Mouse (Mus musculus) embryonic facial prominence, embryonic 13.5 days (tissue): Measurements from ENCODE around the gene Arhgap10. TPM values are rescaled to one million over a fixed set of nuclear protein-coding genes. Genes with fewer than 3 reads are reported as not detected.

ENCODE experiments used
- ATAC-seq: fragments of 200-750 bp; cut with Nextera tagmentation; 2 replicates; pipeline ENCODE4 v1.8.0; 2017; ENCODE audit warnings: low read depth; ENCODE audit not compliant: insufficient number of reproducible peaks, insufficient read depth, low FRiP score, low TSS enrichment
- H3K27ac ChIP-seq: fragments of 300-500 bp; sonication (generic); 2 replicates; pipeline ENCODE4 v1.5.1; 2015; ENCODE audit warnings: moderate library complexity, mild to moderate bottlenecking, inconsistent platforms
- H3K27me3 ChIP-seq: fragments of 300-500 bp; sonication (generic); 2 replicates; pipeline ENCODE4 v1.6.1; 2015; ENCODE audit warnings: mild to moderate bottlenecking, inconsistent platforms
- H3K36me3 ChIP-seq: fragments of 300-500 bp; sonication (generic); 2 replicates; pipeline ENCODE4 v1.6.1; 2015; ENCODE audit warnings: mild to moderate bottlenecking, inconsistent platforms
- H3K4me1 ChIP-seq: fragments of 300-500 bp; sonication (generic); 2 replicates; pipeline ENCODE4 v1.6.1; 2015; ENCODE audit warnings: inconsistent platforms
- H3K4me2 ChIP-seq: fragments of 300-500 bp; sonication (generic); 2 replicates; pipeline ENCODE4 v1.6.1; 2015; ENCODE audit warnings: moderate library complexity, mild to moderate bottlenecking, inconsistent platforms
- H3K4me3 ChIP-seq: fragments of 300-500 bp; sonication (generic); 2 replicates; pipeline ENCODE4 v1.5.1; 2015; ENCODE audit warnings: mild to moderate bottlenecking, inconsistent platforms
- H3K9ac ChIP-seq: fragments of 300-500 bp; sonication (generic); 2 replicates; pipeline ENCODE4 v1.6.1; 2015; ENCODE audit warnings: mild to moderate bottlenecking, inconsistent platforms
- H3K9me3 ChIP-seq: fragments of 300-500 bp; sonication (generic); 2 replicates; pipeline ENCODE4 v1.6.1; 2016; ENCODE audit warnings: inconsistent platforms
- WGBS: fragments of 180-500 bp; shearing (Covaris S2); methylation state at CpG from one replicate; pipeline ENCODE4 v1.1.7; 2015; ENCODE audit warnings: mixed read lengths; 5-methylcytosine and 5-hydroxymethylcytosine counted together
- polyA plus RNA-seq: library from polyadenylated mRNA; unstranded; fragments of >200 nt; fragmentation: Nextera tagmentation; extraction: Ambion mirVana; gene quantifications from 2 replicates; pipeline ENCODE4 v1.2.1, GENCODE M21; 2015

The Arhgap10 gene
- polyA plus RNA-seq = 30.1 and 31.5 TPM in 2 replicates

GRCm38 (mm10) chr8:77517301-77518200 lies at the start of gene Arhgap10:
Gene Arhgap10 (minus strand): TSS chr8:77517953.
- Histone ChIP-seq H3K27ac (peak within 1 kb of the TSS; percentile 88), H3K36me3 (no peaks in the 10 kb centered on the region), H3K4me1 (peaks cover 50% of the 10 kb centered on the region), H3K4me3 (peak within 1 kb of the TSS; percentile 77), H3K4me2 (peak within 1 kb of the TSS; percentile 87), H3K9ac (peak within 1 kb of the TSS; percentile 87), H3K9me3 (no peaks in the 10 kb centered on the region), H3K27me3 (no peaks in the 10 kb centered on the region)
- peak; percentile 88 for ATAC-seq
- WGBS = under 1% methylated on average over 86 of the region's 95 CpGs

- H3K4me3 ChIP-seq = no peak overlapping the region
- 88% methylated on average over 3 of the region's 3 CpGs for WGBS
- no peak overlapping the region for H3K4me2 ChIP-seq
- ATAC-seq = no peak
- H3K9me3 ChIP-seq = no peaks in the 10 kb centered on the region
- no peak overlapping the region for H3K27ac ChIP-seq
- peaks cover 87% of the 10 kb centered on the region for H3K36me3 ChIP-seq
- H3K4me1 ChIP-seq = no peaks in the 10 kb centered on the region
- no peak overlapping the region for H3K9ac ChIP-seq
- H3K27me3 ChIP-seq = no peaks in the 10 kb centered on the region
Measured at GRCm38 (mm10) chr8:77561441-77561840, 43.7 kb upstream of the Arhgap10 start.

GRCm38 (mm10) chr8:77552491-77552890 lies 34.7 kb upstream of the Arhgap10 start:
- H3K36me3 ChIP-seq = peaks cover 55% of the 10 kb centered on the region
- H3K9ac ChIP-seq = no peak overlapping the region
- no peak overlapping the region for H3K4me2 ChIP-seq
- H3K9me3 ChIP-seq = 0 out of 2 replicates have a peak, but pooled peaks cover 6% of the 10 kb centered on the region
- no peak for ATAC-seq
- peaks cover 12% of the 10 kb centered on the region for H3K4me1 ChIP-seq
- H3K27me3 ChIP-seq = no peaks in the 10 kb centered on the region
- no peak overlapping the region for H3K4me3 ChIP-seq
- H3K27ac ChIP-seq = no peak overlapping the region
- 92% methylated on average over 3 of the region's 3 CpGs for WGBS

- peak overlapping the region; percentile 90; the same call in 1 of the 2 replicates for H3K27ac ChIP-seq
- H3K4me2 ChIP-seq = peak overlapping the region; percentile 67
- H3K4me1 ChIP-seq = peaks cover 12% of the 10 kb centered on the region
- 19% methylated on average over 7 of the region's 7 CpGs for WGBS
- H3K9me3 ChIP-seq = 0 out of 2 replicates have a peak, but pooled peaks cover 6% of the 10 kb centered on the region
- H3K36me3 ChIP-seq = peaks cover 32% of the 10 kb centered on the region
- H3K4me3 ChIP-seq = peak overlapping the region; percentile 83
- H3K9ac ChIP-seq = peak overlapping the region; percentile 94
- no peaks in the 10 kb centered on the region for H3K27me3 ChIP-seq
- ATAC-seq = no peak
Measured at GRCm38 (mm10) chr8:77549881-77550580, 32.3 kb upstream of the Arhgap10 start.

GRCm38 (mm10) chr8:77549121-77549706 lies 31.5 kb upstream of the Arhgap10 start, which contains the start of gene Prmt9:
Gene Prmt9 (plus strand): TSS chr8:77549397.
- H3K4me2 ChIP-seq = peak within 1 kb of the TSS; percentile 67
- peak within 1 kb of the TSS; percentile 90 for H3K27ac ChIP-seq
- H3K9me3 ChIP-seq = 0 out of 2 replicates have a peak, but pooled peaks cover 6% of the 10 kb centered on the region
- ATAC-seq = peak; percentile 93
- H3K4me3 ChIP-seq = peak within 1 kb of the TSS; percentile 83
- 3% methylated on average over 42 of the region's 42 CpGs for WGBS
- no peaks in the 10 kb centered on the region for H3K27me3 ChIP-seq
- H3K36me3 ChIP-seq = peaks cover 25% of the 10 kb centered on the region
- peak within 1 kb of the TSS; percentile 94 for H3K9ac ChIP-seq
- H3K4me1 ChIP-seq = peaks cover 12% of the 10 kb centered on the region

- Histone ChIP-seq H3K4me2 (no peak overlapping the region), H3K9me3 (no peaks in the 10 kb centered on the region), H3K27me3 (no peaks in the 10 kb centered on the region), H3K27ac (no peak overlapping the region), H3K9ac (no peak overlapping the region), H3K36me3 (no peaks in the 10 kb centered on the region), H3K4me3 (no peak overlapping the region), H3K4me1 (peaks cover 5% of the 10 kb centered on the region; the same call in 1 of the 2 replicates)
- ATAC-seq = no peak
- WGBS = 89% methylated on average over 4 of the region's 4 CpGs
Measured at GRCm38 (mm10) chr8:77545616-77546015, 27.9 kb upstream of the Arhgap10 start.

- H3K27me3 ChIP-seq = no peaks in the 10 kb centered on the region
- ATAC-seq = no peak
- H3K27ac ChIP-seq = no peak overlapping the region
- no peaks in the 10 kb centered on the region for H3K9me3 ChIP-seq
- 77% methylated on average over 3 of the region's 3 CpGs for WGBS
- no peak overlapping the region for H3K9ac ChIP-seq
- H3K4me1 ChIP-seq = 0 out of 2 replicates have a peak, but pooled peaks cover 4% of the 10 kb centered on the region
- no peak overlapping the region for H3K4me2 ChIP-seq
- no peak overlapping the region for H3K4me3 ChIP-seq
- no peaks in the 10 kb centered on the region for H3K36me3 ChIP-seq
Measured at GRCm38 (mm10) chr8:77544428-77544827, 26.7 kb upstream of the Arhgap10 start.

- no peak for ATAC-seq
Measured at GRCm38 (mm10) chr8:77543152-77543777, 25.5 kb upstream of the Arhgap10 start.

GRCm38 (mm10) chr8:77538256-77538655 lies 20.5 kb upstream of the Arhgap10 start:
- 88% methylated on average over 1 of the region's 1 CpGs for WGBS
- Histone ChIP-seq H3K9me3 (no peaks in the 10 kb centered on the region), H3K4me2 (no peak overlapping the region), H3K4me3 (no peak overlapping the region), H3K27ac (no peak overlapping the region), H3K9ac (no peak overlapping the region), H3K4me1 (no peaks in the 10 kb centered on the region), H3K36me3 (no peaks in the 10 kb centered on the region), H3K27me3 (no peaks in the 10 kb centered on the region)
- no peak for ATAC-seq

More at GRCm38 (mm10) chr8:77543152-77543777, 25.5 kb upstream of the Arhgap10 start:
- H3K27ac ChIP-seq = no peak overlapping the region
- no peak overlapping the region for H3K4me2 ChIP-seq
- no peak overlapping the region for H3K4me3 ChIP-seq
- no peaks in the 10 kb centered on the region for H3K27me3 ChIP-seq
- H3K4me1 ChIP-seq = no peaks in the 10 kb centered on the region
- H3K36me3 ChIP-seq = no peaks in the 10 kb centered on the region
- 84% methylated on average over 6 of the region's 6 CpGs for WGBS
- no peaks in the 10 kb centered on the region for H3K9me3 ChIP-seq
- H3K9ac ChIP-seq = no peak overlapping the region

GRCm38 (mm10) chr8:77536821-77537220 lies 19.1 kb upstream of the Arhgap10 start:
- ATAC-seq = no peak
- WGBS = 67% methylated on average over 12 of the region's 12 CpGs
- no peaks in the 10 kb centered on the region for H3K9me3 ChIP-seq

More at GRCm38 (mm10) chr8:77536821-77537220, 19.1 kb upstream of the Arhgap10 start:
- Histone ChIP-seq H3K36me3 (no peaks in the 10 kb centered on the region), H3K27me3 (no peaks in the 10 kb centered on the region), H3K27ac (no peak overlapping the region), H3K4me3 (no peak overlapping the region), H3K4me1 (no peaks in the 10 kb centered on the region), H3K9ac (no peak overlapping the region), H3K4me2 (no peak overlapping the region)
